Mouse (Mus musculus) granulocyte monocyte progenitor cell, adult 5-6 weeks (primary cell): ENCODE results near the gene Metap1d. TPM values are rescaled to one million over a fixed set of nuclear protein-coding genes. Genes with fewer than 3 reads are reported as not detected.

Experiments used
- ATAC-seq: replicated peaks from 2 replicates; pipeline ENCODE4 v1.8.0; 2016; ENCODE audit warnings: mild to moderate bottlenecking, moderate TSS enrichment, inconsistent platforms; ENCODE audit not compliant: poor library complexity, severe bottlenecking
- total RNA-seq, 2 experiments: library from RNA; stranded (forward) in 1 of 2; stranded (reverse) in 1 of 2; fragments of 200-712, 200-1000 nt in 1 of 2; fragments of >200 nt in 1 of 2; fragmentation: Nextera tagmentation in 1 of 2; gene quantifications; 2 replicates each; pipeline ENCODE4 v1.2.3; 2014 to 2017

Metap1d gene
- 20.7 and 50.3 TPM in 2 replicates for total RNA-seq (2014; fragmentation: Nextera tagmentation)
- 17.0 and 25.4 TPM in 2 replicates for total RNA-seq (2017)

DNA sequence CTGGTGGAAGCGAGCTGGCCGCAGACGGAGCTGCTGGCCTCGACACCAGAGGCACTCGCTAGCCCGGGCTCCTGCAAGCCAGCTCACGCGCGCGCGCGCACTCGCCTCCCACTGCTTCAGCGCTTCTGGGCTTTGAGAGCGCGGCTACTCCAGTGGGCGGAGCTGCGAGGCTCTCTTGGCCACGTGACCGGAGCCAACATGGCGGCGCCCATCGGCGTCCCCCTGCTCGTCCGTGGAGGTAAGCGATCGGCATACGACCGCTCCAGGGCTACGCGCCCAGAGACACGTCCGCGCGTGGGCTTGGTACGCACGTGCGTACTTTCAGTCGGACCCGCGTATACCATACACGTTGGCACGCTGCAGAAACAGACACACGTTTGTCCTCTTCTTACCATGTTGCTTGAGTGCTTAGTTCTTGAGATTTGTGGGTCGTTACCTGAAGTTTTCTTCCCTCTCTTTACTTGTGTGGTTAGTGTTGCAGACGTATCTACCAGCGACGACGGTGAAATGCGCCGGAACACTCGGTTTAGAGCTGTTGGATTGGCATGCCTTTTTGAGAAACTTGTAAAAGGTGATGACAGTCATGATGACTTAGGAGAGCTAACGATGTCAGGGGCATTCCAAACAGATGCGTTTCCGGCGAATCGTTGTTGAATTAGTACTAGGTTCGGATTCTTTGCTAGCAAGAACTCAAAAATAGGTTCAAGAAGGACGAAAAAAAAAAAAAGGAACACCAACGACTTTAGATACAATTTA is at the start of gene Metap1d:
Metap1d (plus strand) TSS at position 116 of the 756 bp plus-strand sequence.
- peak; percentile 95 for ATAC-seq

DNA sequence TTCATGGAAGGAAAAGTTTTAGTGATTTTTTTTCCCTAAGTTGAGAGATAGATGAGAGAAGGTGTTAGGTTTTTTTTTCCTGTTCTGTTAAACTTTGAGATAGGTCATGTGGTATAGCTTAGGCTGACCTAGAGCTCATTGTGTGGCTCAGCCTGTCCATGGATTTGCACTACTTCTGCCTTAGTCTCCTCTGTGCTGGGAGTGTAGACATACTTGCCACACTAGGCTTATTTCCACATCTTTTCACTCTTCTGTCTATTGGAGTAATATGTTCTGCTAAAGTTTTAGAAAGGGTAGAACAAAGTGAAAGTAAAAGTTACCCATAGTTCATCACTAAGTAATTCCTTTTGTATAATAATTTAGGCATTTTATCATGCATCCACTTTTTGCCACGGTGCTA is 47.5 kb upstream of the Metap1d start:
- ATAC-seq: peak; percentile 77

DNA sequence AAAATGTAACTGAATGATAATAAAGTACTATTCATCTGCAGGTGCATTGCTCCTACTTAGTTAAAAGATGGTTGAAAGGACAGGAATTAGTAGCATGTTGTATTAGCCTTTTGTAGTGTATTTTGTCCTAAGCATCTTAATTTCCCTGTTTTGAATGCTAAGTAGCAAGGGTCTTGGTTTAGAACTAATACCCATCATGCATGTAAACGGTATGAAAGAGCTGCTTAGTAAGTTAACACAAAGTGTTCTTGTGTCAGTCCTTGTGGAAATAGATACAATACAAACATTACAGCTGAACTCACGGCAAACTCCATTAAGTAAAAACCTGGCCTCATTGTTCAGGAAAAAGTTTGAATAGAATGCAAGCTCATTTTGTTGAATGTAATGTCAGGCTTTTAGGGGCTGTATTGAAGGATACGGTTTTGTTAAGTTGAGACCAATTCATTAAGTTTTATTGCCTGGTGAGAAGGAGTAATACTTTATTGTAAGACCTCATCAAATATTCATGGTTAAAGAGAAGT is 34.3 kb upstream of the Metap1d start:
- ATAC-seq: no peak

DNA sequence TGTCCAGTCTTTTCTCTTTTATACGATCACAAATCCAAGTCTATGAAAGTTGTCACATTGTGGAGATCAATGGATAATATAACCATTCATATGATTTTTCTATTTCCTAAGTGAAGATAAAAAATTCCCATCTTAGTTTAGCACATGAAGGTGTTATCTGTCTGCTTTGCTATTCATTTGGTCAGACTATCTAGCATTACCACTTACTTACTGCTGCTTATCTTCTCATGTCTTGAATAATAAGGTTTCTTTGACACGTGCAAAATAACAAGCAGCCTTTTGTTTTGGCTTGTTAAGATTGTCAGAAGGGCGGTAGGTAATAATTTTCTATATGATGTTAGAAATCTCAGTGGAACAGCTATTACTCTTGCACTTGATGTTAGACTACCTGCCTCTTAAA is 33.7 kb upstream of the Metap1d start:
- ATAC-seq: no peak

DNA sequence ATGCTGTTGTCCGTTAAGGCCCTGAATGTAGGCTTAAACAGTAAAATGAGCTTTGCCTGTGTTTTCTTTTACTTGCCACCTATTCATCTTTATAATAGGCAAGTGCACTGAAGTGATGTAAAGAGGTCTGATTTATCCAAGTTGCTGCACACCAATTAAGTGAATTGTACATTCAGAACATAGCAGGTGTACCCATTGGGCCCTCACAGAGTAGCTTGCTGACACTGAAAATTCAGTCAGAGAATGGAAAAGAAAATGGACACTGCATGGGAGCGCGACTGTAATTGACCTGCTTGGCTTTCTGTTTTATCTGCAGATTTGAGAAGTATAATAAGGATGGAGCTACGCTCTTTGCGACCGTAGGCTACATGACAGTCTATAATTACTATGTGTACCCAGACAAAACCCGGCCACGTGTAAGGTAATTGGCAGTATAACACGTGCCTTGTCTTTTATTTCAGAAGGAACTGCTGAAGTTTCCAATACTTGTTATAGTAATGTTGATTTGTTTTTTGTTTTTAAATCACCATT is 32.1 kb upstream of the Metap1d start:
- no peak for ATAC-seq

DNA sequence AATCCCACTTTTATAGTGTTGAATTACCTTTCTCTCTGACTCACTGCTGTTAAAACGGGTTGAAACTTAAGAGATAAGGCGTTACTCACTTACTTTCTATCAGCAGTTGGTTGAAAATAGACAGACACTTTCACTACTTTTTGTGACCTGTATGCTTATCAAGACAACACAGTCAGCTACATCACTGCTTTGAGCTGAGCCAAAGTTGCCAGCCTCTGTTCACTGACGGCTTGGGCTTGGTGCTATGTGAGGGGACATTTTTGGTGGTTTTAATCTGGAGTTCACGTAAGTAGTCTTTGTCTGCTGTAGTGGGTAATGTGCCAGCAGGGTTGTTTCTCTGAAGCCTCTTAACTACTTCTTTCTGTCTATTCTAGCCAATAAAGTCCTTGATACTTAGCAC is 28.5 kb upstream of the Metap1d start:
- no peak for ATAC-seq

DNA sequence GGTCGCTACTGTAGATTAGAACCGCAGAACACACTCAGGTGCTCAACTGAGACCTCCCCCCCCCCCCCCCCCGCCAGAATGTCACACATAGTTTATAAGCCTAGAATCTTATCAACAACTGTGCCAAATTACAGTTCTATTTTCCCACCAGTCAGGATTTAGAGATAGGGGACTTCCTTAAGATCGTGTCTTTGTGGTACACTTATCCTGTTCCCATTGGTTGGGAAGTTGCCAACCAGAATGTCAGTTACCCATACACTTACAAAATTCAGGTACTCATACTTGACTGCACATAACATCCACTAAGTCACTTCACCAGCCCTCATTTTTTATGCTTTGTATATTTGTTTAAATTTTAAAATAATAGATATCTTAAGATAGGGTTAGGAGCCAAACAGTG is 17.6 kb upstream of the Metap1d start:
- no peak for ATAC-seq

DNA sequence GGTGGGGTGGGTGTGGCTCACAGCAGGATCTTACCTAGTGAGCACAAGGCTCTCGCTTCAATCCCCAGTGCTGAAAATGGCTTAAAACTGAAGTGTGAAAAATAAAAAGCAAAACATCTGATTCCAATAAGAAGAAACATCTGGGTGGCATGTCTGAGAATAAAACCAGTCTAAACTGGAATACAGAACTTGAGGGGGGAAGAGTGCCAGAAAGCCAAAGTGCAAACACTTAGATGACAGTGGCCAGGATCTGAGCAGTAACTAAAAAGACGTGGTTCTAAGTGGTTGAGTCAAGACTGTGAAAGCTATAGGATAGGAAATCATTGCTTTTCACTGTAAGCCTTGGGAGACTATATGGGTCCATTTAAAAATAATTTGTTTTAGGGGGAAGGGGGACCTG is 9.7 kb upstream of the Metap1d start:
- ATAC-seq: no peak

DNA sequence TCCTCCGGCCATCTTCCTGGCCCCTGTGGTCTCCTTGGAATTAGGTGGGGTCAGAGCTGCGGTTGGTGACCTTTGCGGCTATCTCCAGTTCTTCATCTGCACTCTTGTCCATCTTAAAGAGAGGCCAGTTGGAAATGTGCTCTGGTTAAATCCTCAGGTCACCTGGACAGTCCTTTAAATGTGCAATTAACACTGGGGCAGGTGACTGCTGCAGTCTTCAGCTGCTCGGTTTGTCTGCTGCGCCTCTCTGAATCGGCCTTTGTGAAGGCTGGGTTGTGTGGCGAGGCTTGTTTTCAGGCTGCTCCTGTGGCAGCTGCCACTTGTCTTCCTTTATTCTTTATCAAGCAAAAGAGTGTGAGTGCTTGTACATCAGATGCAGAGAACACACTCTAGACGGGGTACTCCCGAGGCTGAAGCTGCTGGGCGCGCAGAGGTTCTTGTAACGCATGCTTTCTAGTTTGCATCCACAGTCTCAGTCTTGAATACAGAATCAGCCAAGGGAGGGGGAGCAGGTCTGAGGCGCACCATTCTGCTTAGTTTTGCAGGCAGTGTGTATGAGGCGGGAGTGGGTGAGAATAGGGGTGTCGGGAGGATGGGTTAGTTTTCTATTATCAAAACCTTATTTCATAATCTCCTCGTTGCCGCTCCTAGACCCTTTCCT is 7.4 kb upstream of the Metap1d start:
- ATAC-seq: no peak

DNA sequence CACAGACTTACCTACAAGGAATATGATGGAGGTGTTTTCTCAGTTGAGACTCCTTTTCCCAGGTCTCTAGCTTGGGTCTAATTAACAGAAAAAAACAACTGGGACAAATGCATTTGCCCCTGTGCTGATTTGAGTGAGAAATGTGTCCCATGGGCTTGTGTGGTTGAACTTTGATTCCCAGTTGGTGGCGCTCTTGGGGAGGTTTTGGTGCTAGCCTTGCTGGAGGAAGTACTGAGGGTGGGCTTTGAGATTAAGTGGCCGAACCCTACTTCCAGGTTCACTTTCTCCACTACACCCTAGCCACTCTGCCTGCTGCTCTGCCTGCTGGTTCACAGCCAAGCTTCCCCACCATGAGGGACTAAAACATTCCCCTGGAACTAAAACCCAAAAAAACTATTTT is 3.5 kb upstream of the Metap1d start:
- ATAC-seq: peak; percentile 43

DNA sequence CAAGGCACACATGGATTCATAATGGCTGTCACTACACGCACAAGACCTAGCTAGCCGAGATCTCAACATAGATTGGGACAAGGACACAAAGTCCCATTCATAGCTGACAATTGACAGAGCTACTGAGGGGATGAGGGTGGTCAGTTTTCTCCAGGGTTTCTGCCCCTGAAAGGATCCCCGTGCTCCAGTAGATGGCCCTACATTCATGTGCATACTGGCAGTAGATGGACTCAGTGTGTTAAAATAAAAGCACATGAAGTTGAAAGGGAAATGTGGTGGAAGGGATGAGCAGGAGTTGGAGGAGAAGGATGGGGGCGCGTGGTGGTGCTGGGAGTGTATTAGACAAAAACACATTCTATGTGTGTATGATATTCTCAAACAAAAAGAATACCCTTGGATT is 1.3 kb upstream of the Metap1d start:
- no peak for ATAC-seq

DNA sequence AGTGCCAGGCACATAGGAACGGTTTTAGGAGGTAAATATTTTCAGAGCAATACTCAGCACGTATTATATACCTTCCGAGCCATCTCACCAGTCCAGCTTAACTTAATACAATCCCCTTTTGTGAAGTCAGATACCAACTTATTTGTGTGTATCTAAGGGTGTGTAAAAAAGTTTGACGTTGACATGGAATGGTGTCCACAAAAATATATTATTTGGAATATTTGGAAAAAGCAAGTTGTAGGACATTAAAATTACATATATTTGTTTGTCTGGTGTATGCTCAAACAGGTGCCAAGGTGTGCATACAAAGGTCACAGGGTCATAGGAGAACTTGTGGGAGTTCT is 813 bp downstream of the Metap1d start:
- no peak for ATAC-seq

DNA sequence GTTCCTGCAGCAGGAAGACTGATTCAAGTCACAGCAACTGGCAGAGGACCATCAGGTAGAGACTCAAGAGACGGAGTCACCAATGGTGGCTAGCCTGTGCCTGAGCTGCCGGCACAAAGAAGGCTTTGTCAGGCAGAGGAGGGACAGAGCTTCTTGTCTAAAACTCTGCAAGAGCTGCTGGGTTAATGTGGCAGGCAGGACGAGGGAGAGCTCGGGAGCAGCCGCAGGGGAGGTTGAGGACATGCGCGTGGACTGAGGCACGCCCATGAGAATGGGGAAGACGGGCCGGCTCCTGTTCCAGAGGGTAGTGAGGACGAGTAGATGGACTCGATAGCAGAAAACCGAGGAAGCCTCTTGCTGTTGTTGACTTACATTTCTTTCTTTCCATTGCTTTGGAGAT is 5.5 kb downstream of the Metap1d start:
- ATAC-seq: no peak

DNA sequence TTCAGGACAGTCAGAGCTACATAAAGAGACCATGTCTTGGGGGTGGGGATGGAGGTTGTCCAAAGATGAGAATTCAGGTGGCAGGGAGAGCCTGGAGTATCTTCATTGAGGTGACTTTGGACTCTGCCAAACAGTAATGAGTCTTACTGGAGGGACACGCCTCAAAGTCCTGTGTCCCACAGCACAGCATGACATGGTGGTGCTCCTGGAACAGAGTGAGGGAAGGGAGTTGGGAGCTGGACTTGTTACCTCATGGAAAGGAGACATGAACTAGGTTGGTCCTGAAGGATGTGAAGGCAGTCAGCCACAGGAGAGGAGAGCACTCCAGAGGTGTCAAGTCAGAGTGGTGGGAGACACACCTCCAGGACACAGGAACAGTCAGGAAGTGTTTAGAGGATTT is 6.6 kb downstream of the Metap1d start:
- no peak for ATAC-seq

DNA sequence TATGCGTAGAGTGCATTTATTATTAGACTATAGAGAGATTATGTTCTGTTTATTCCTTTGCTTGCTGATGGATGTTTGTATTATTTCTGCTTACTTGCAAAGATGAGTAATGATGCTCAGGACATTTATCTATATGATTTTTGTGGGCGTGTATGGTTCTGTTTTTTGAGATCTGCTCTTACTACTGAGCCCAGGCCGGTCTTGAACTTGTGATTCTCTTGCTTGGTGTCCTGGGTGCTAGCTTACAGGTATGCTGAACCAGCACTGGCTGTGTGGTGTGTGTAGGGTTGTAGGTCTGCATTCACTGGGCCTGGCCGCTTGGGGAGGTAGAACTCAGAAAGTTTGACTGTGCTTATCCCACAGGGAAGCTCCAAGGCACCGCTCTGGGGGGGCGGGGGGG is 8.1 kb downstream of the Metap1d start:
- no peak for ATAC-seq

DNA sequence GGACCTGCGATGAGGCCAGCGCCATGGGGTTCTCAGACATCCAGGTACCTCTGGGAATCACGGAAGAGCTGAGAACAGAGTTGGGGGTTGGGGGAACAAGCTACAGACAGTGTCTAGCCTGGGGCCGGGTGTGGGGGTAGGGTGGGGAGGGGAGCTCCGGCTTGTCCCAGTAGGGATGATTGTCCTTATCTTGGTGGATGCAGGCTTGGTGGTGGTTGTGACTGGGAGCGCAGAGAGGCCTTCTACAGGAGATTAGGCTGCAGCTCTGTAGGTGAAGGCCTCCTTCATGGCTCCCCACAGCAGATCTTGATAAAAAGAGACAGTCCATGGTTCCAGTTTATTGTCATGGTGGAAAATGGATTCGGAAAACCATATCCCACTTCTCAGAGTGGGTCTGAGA is 8.5 kb downstream of the Metap1d start:
- ATAC-seq: no peak

DNA sequence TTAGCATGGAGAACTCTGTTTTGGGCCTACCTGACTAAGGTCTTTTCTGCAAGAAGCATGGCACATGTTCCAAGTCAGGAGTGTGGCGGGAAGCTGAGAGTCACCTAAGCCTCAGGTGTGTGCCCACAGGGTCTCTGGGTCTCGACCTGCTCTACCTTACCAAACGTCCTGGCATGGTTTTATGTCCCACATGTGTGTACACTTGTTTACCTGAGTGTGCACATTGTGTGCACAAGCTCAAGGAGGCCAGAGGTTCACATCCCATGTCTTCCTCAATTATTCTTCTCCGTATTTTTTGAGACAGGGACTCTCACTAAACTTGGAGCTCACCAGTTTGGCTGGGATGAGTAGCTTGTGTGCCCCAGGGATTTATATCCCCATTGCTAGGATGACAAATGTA is 9.0 kb downstream of the Metap1d start:
- ATAC-seq: no peak

DNA sequence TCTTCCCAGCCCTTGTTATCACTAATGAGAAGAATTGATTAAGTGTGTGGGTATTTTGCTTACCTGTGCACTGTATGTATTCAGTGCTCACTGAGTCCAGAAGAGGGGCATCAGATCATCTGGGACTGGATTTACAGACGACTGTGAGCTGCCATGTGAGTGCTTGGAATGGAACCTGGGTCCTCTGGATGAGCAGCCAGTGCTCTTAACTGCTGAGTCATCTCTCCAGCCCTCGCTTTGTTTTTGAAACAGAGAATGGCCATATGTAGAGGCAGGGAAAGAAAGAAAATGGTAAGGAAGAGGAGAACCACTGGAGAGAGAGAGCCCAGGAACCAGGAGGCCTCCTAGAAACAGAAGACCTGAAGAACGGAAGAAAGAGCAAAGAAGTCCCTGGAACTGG is 9.5 kb downstream of the Metap1d start:
- no peak for ATAC-seq

DNA sequence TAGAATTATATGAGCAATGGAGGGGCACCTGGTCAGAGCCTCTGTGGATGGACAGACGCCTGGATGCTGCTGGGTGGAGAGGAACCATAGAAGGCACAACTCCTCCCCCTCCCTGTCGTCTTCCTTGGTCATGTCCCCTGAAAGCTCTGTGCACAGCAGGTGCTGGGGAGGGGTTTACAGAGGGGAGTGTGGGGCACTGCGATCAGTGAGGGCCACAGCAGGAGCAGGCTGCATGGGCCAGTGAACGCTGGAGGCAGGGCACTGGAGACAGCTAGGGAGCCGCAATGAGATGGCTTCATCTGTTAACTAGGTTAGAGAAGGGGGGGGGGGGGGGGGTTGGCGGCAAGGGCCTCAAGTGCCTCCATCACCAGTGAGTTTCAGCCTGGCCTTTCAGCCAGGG is 13.0 kb downstream of the Metap1d start:
- no peak for ATAC-seq

DNA sequence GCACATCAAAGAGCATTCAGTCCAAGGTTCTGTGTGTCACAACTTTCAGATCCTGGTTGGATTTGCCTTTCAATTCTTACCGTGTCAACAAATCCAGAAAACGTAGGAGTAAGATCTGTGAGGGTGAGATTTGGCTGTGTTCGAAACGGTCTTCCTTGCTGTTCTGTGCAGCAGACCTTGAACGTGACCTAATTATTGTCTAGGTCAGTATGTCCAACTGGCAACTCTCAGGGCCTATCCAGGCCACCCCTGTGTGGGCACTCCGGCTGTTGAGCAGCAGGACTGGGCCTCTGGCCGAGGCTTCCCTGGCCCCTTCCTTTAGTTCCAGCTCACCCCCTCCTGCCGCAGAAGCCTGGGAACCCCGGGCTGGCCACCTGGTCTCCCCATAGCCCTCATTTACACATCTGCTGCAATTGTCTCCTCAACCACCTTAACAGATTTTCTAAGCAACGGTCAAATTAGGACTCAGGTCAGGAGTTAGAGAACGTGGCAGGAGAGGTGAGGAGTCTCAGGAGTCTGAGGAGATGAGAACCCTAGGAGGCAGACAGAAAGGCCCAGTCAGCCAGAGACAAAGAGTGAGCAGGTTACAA is 13.9 kb downstream of the Metap1d start:
- no peak for ATAC-seq

DNA sequence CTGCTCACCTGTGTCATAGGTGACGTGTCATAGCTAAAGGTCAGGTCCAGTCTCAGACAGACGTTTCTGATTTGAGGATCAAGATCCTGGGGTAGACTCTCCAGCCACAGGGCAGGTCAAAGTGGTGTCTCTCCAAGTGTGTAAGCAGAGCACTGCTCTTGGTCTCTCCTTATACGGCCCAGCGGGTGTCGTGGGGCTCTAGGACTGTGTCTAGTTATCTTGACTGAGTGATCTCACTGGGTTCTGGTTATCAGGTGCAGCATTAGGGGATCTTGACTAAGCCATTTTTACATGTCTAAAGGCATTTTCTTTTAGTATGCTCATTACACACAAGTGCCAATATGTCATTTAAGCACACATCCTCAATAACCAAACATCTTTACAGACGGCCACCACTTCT is 18.0 kb downstream of the Metap1d start:
- ATAC-seq: no peak
